Mouse (Mus musculus): ENCODE results near the gene Kif26a.

Kif26a gene

DNA sequence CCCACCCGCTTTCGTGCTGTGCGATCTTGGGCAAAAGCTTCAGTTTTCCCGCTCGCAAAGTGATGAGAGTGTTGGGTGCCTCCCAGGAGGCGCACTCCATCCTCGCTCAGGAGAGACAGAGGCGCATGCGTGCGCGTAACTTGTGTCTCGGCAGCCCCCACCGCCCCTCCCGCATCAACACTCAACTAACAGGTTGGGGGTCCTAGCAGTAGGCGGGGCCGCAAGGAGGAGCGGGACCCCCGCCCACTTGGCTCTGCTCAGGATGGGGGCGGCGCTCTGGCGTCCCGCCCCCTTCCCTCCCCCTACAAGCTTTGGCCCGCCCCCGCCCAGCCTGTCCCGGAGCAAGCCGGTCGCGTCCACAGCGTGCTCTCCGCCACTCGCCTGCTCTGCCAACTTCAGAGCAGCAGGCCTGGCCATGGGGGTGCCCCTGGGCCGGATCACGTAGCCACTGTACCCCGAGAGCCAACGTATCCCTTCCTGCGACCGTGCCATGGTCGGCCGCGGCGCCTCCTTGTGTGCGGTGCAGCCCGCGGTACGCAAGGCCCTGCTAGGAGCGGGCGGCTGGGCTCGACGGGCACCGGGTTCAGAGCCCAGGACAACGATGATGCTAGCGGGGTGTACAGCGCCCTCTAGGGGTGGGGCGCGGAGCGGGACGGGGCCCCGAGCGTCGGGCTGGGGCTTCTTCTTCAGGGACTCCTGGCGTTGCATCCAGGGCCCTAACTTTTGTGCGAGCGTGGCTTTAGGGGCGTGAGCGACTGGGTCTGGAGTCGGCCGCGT, at the start of gene Kif26a:
TSS of gene Kif26a (plus strand) at position 334 of the 777 bp plus-strand sequence.
- DNase-seq (ENCODE audit: extremely low read depth, insufficient read length, low spot score), result no peak

- no peak for DNase-seq (ENCODE audit: extremely low read depth, insufficient read length, low spot score)
These were observed 49.3 kb upstream of the Kif26a start for GRCm38 (mm10) chr12:112096733-112097117.

GRCm38 (mm10) chr12:112100106-112100505, 45.9 kb upstream of the Kif26a start:
- no peak for DNase-seq (ENCODE audit: extremely low read depth, insufficient read length, low spot score)

DNA sequence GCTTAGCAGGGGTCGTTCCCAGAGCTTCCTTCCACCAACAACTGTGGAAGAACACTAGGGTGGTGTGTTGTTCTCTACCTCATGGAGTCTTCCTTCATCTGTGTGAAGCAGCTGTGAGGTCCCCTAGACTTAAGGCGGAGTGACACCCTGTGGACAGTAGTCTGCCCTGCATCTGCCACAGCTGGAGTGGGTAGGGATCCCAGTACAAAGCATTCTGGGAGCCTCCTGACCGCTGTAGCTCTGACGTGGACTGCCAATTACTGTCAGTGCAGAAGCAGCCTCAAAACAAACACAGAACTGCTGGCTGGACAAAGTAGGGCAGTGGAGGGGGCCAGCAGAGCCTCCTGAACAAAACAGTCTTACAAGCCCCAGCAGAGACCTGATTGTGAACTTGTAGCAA, 45.0 kb upstream of the Kif26a start:
- no peak for DNase-seq (ENCODE audit: extremely low read depth, insufficient read length, low spot score)

GRCm38 (mm10) chr12:112103179-112103578, 42.8 kb upstream of the Kif26a start:
- no peak for DNase-seq (ENCODE audit: extremely low read depth, insufficient read length, low spot score)

- DNase-seq (ENCODE audit: extremely low read depth, insufficient read length, low spot score), result no peak
These were observed 41.1 kb upstream of the Kif26a start for GRCm38 (mm10) chr12:112104890-112105289.

- no peak for DNase-seq (ENCODE audit: extremely low read depth, insufficient read length, low spot score)
These were observed 39.5 kb upstream of the Kif26a start, which contains the start of gene Aspg for GRCm38 (mm10) chr12:112106541-112106971. Gene Aspg (plus strand): TSS chr12:112106679.

DNA sequence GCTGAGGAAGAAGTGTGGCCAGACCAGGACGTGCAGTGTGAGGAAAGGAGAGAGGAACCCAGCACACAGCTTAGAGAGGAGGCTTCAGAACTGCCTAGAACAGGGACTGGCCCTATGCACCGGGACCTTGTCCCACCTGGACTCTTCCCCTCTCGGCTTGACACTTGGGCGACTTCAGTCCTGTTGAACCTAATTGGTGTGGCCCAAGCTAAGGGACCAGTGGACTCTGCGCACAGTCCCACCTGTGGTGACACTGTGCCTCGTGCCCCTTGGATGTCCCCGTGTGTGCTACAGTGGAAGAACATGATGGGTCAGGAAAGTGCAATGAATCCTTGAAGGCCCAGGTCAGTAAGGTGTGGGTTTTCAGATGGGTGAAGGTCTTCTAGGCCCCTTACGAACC, 38.3 kb upstream of the Kif26a start:
- no peak for DNase-seq (ENCODE audit: extremely low read depth, insufficient read length, low spot score)

- DNase-seq (ENCODE audit: extremely low read depth, insufficient read length, low spot score), result no peak
These were observed 37.1 kb upstream of the Kif26a start for GRCm38 (mm10) chr12:112108696-112109445.

DNA sequence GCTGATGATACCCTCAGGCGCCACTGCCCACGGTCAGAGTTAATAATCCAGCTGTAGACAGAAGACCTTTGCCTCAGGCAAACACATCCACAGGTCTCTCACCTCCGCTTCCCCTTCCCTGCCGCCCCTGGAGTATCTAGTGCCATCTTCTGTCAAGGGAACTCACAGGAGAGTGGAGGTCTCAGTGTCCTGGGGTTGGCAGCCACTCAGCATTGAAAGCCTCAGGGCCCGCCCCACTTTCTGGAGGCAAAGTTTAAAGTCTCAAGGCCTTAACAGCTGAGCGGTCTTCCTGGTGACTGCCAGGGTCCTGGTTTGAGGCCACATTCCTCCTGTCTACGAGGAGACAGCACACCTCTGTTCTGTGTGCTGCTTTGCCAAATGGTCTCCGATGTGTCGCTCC, 36.3 kb upstream of the Kif26a start:
- no peak for DNase-seq (ENCODE audit: extremely low read depth, insufficient read length, low spot score)

- DNase-seq (ENCODE audit: extremely low read depth, insufficient read length, low spot score), result no peak
These were observed 34.7 kb upstream of the Kif26a start for GRCm38 (mm10) chr12:112111323-112111722.

GRCm38 (mm10) chr12:112112235-112112634, 33.8 kb upstream of the Kif26a start:
- DNase-seq (ENCODE audit: extremely low read depth, insufficient read length, low spot score), result no peak

GRCm38 (mm10) chr12:112112686-112113396, 33.2 kb upstream of the Kif26a start:
- DNase-seq (ENCODE audit: extremely low read depth, insufficient read length, low spot score), result no peak

GRCm38 (mm10) chr12:112113710-112114109, 32.3 kb upstream of the Kif26a start:
- DNase-seq (ENCODE audit: extremely low read depth, insufficient read length, low spot score), result no peak

DNA sequence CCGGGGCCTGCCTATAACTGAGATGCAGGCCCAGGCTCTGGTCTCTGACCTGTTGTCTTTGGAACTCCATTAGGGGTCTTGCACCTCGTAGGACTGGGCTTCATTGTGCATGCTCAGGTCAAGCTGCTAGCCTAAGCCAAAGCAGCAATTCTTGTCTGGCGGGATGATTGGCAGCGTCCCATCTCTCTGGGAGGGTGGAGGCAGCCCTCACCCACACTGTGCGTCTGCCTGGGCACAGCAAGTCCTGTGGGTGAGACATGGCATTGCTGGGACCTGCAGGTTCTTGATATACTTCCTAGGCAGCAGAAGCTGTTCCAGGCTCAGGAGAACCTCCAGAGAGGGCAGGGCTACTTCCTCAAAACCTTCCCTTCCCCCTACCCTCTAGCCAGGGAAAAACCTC, 29.0 kb upstream of the Kif26a start:
- DNase-seq (ENCODE audit: extremely low read depth, insufficient read length, low spot score), result no peak

- DNase-seq (ENCODE audit: extremely low read depth, insufficient read length, low spot score), result no peak
These were observed 28.4 kb upstream of the Kif26a start for GRCm38 (mm10) chr12:112117649-112118048.

DNA sequence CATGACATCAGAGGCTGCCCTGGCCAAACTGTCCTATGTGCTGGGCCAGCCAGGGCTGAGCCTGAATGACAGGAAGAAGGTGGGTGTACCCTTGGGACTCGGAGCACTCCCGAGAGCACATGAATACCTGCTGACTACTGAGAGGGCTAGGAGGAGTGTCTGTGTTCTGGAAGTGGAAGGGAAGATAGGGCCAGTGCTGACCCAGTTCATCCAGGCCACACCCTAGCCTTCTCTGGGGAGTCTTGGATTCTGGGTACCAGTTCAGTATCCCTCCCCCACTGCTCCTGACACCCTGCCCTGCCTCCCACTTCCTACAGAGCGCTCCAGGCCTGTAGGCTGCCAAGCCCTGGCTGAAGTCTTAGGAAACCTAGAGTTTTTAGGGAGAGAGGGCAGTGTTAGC, 24.8 kb upstream of the Kif26a start:
- no peak for DNase-seq (ENCODE audit: extremely low read depth, insufficient read length, low spot score)

- DNase-seq (ENCODE audit: extremely low read depth, insufficient read length, low spot score), result no peak
These were observed 20.1 kb upstream of the Kif26a start for GRCm38 (mm10) chr12:112125903-112126302.

DNA sequence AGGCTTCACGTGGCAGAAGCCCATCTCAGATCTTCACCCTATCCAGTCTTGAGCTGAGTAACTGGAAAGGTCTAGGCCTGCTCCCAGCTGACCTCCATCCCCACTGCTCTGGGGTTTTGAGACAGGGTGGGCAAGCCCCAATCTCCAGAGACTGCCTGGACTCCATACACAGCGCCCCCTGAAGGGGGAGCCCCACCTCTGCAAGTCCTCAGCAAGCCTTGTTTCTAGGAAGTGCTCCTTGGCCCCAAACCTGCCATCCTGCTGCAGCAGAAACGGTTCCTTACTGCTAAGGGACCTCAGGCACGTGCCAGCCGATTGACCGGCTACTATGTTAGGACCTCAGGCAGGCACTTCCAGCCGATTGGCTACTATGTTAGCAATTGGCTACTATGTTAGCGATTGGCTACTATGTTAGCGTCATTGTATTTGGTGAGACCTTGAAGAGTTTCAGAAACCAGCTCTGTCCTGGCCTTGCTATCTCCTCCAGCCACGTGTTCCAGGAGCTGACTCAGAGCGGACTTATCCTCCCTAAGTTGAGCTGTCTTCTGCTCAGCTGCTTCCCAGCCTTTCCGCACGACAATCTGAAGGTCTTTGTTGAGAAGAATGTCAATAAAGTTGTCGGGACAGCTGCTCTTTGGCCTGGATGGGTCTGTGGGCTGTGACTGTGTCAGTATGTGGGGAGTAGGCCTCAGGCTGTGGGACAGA, 18.9 kb upstream of the Kif26a start:
- DNase-seq (ENCODE audit: extremely low read depth, insufficient read length, low spot score), result no peak

- no peak for DNase-seq (ENCODE audit: extremely low read depth, insufficient read length, low spot score)
These were observed 17.5 kb upstream of the Kif26a start for GRCm38 (mm10) chr12:112128526-112128925.
